Comparison of ENCODE assay signal across 12 mouse cellular contexts in genomic region chr3:126660575-126660974, GRCm38 (mm10).
DNase-seq lines count a peak whose midpoint lies in the region; ATAC-seq and TF ChIP-seq lines count a peak whose summit lies in the region.
"Had no signal": no experiment of that assay in that cellular context is flagged by ENCODE, and none has a peak within 500 bp of the region (broad histone marks: within the 10 kb centered on the region; RNA-seq: fewer than 3 reads in every experiment).

No protein-coding gene starts in this region.

- no peak overlapping the region for H3K4me3 ChIP-seq in C2C12 (ENCODE audit: insufficient read depth, poor library complexity, severe bottlenecking)
- no peak overlapping the region for H3K4me3 ChIP-seq in myocyte
- H3K4me3 ChIP-seq: erythroblast, embryonic 14.5 days; hindbrain, embryonic 10.5 days; midbrain, embryonic 12.5 days had no signal

- TF ChIP-seq POLR2A in myocyte (IDR thresholded peaks at IDR 0.05; ENCODE audit: insufficient read length, low read depth): no peak

- no peak for TF ChIP-seq CTCF in C2C12 (IDR thresholded peaks at IDR 0.05; ENCODE audit: control insufficient read depth, insufficient read depth, insufficient read length)

- peak; percentile 18 for ATAC-seq in frontal cortex, adult (ENCODE audit: low TSS enrichment)

- H3ac ChIP-seq in C2C12 (ENCODE audit: control insufficient read depth, insufficient read length, low read depth) (peak overlapping the region; percentile 2), myocyte (ENCODE audit: control insufficient read depth, insufficient read length) (no peak overlapping the region)

- intact Hi-C loops in heart, postnatal 10 days (cut with DNase I): no loop called here

- peak overlapping the region; percentile 70 for H3K4me2 ChIP-seq in myocyte (ENCODE audit: low read depth)
- H3K4me2 ChIP-seq: midbrain, embryonic 12.5 days had no signal

- H3K79me3 ChIP-seq in C2C12 (ENCODE audit: low read depth): peaks cover 50% of the 10 kb centered on the region

- DNase-seq in frontal cortex, postnatal 25 days (ENCODE audit: low spot score in 2 of 2): no peak
- peak; percentile 43 to 48 for DNase-seq in heart, postnatal 10 days
- DNase-seq in layer of hippocampus, adult 18-20 months (ENCODE audit: low spot score in 2 of 2): no peak
- no peak for DNase-seq in right cerebral cortex, postnatal 25 days
- DNase-seq in layer of hippocampus, postnatal 14 days (ENCODE audit: low spot score in 2 of 2): no peak
- DNase-seq: cerebellum, postnatal 14 days had no signal

- H3K79me2 ChIP-seq in C2C12 (ENCODE audit: control insufficient read depth, insufficient read depth) (peaks cover 94% of the 10 kb centered on the region), myocyte (ENCODE audit: control insufficient read depth, insufficient read depth) (peaks cover 78% of the 10 kb centered on the region)

- no peaks in the 10 kb centered on the region for H3K27me3 ChIP-seq in C2C12 (ENCODE audit: control insufficient read depth, insufficient read depth, insufficient read length)
- no peaks in the 10 kb centered on the region for H3K27me3 ChIP-seq in myocyte (ENCODE audit: control insufficient read depth, insufficient read depth, insufficient read length)
- H3K27me3 ChIP-seq: midbrain, embryonic 12.5 days had no signal

- H3K36me3 ChIP-seq in C2C12 (ENCODE audit: control insufficient read depth, insufficient read depth) (peaks cover 11% of the 10 kb centered on the region), myocyte (ENCODE audit: control insufficient read depth, insufficient read depth) (no peaks in the 10 kb centered on the region)
- H3K36me3 ChIP-seq: hindbrain, embryonic 10.5 days; midbrain, embryonic 12.5 days had no signal

TF ChIP-seq in C2C12, 6 proteins besides CTCF, POLR2A, EP300 and RAD21:
- TF ChIP-seq MAX (IDR thresholded peaks at IDR 0.05) (no peak), FOSL1 (IDR thresholded peaks at IDR 0.05; ENCODE audit: insufficient read depth, low read length, poor library complexity, severe bottlenecking) (no peak), MYOD1 (IDR thresholded peaks at IDR 0.05; ENCODE audit: control insufficient read depth, insufficient read length, low read depth) (no peak), USF1 (IDR thresholded peaks at IDR 0.05; ENCODE audit: low read depth) (no peak), MYOG (IDR thresholded peaks at IDR 0.05; ENCODE audit: control insufficient read depth, extremely low read depth, insufficient read length) (no peak), CEBPB (IDR thresholded peaks at IDR 0.05; ENCODE audit: low read depth) (no peak)

TF ChIP-seq in myocyte, 11 proteins besides CTCF, POLR2A, EP300 and RAD21:
- no peak for TF ChIP-seq POLR2AphosphoS2 (IDR thresholded peaks at IDR 0.05; ENCODE audit: insufficient read length, low read depth)
- no peak for TF ChIP-seq REST (IDR thresholded peaks at IDR 0.05; ENCODE audit: insufficient read depth, insufficient read length)
- TF ChIP-seq MYOD1 (IDR thresholded peaks at IDR 0.05; ENCODE audit: control insufficient read depth in 1 of 3, insufficient read length in 2 of 3, low read depth in 2 of 3): no peak
- no peak for TF ChIP-seq MAX (IDR thresholded peaks at IDR 0.05; ENCODE audit: low read depth)
- TF ChIP-seq TCF3 (IDR thresholded peaks at IDR 0.05; ENCODE audit: insufficient read length, low read depth): no peak
- no peak for TF ChIP-seq E2F4 (IDR thresholded peaks at IDR 0.05; ENCODE audit: insufficient read depth)
- TF ChIP-seq USF1 (IDR thresholded peaks at IDR 0.05; ENCODE audit: low read depth): no peak
- TF ChIP-seq TCF12 (IDR thresholded peaks at IDR 0.05; ENCODE audit: insufficient read depth, poor library complexity, severe bottlenecking): no peak
- no peak for TF ChIP-seq CEBPB (IDR thresholded peaks at IDR 0.05; ENCODE audit: insufficient read depth, poor library complexity, severe bottlenecking)
- TF ChIP-seq MYOG (IDR thresholded peaks at IDR 0.05; ENCODE audit: control insufficient read depth in 1 of 3, insufficient read depth in 1 of 3, insufficient read length in 2 of 3, low read depth in 2 of 3): no peak
- no peak for TF ChIP-seq SRF (IDR thresholded peaks at IDR 0.05; ENCODE audit: control insufficient read depth, insufficient read length, low read depth)

Comparison
In these comparisons a context has a peak if more than half of its experiments do, and no peak if none do; other contexts are left out.
1. DNase-seq: peak in heart, postnatal 10 days (2 of 2); none in frontal cortex, postnatal 25 days (0 of 2), layer of hippocampus, adult 18-20 months (0 of 2), right cerebral cortex, postnatal 25 days (single experiment) and layer of hippocampus, postnatal 14 days (0 of 2).